Mouse (Mus musculus) forebrain, embryonic 16.5 days (tissue): ENCODE results near the gene Rsrc2. TPM values are rescaled to one million over a fixed set of nuclear protein-coding genes. Genes with fewer than 3 reads are reported as not detected.
A peak's percentile ranks its signal among the peaks of the same experiment; 100 is the strongest.
"Not testable (repeated sequence)": the region's sequence is repeated elsewhere in the genome, so short reads cannot be mapped to it uniquely, and the experiment has no call there.

Experiments
- ATAC-seq: fragments of 200-750 bp; cut with Nextera tagmentation; 2 replicates; pipeline ENCODE4 v1.8.0; 2017; ENCODE audit warnings: mild to moderate bottlenecking, moderate library complexity
- H3K27ac ChIP-seq: fragments of 300-500 bp; sonication (generic); 2 replicates; pipeline ENCODE4 v1.5.1; 2014; ENCODE audit warnings: low read length, control low read depth
- H3K27me3 ChIP-seq: fragments of 300-500 bp; sonication (generic); replicated peaks from 2 replicates; pipeline ENCODE4 v1.6.1; 2014; ENCODE audit warnings: low read length; ENCODE audit not compliant: control insufficient read depth, insufficient read depth
- H3K36me3 ChIP-seq: fragments of 300-500 bp; sonication (generic); 2 replicates; pipeline ENCODE4 v1.6.1; 2014; ENCODE audit not compliant: control insufficient read depth, insufficient read depth
- H3K4me1 ChIP-seq: fragments of 300-500 bp; sonication (generic); replicated peaks from 2 replicates; pipeline ENCODE4 v1.6.1; 2014; ENCODE audit warnings: low read length; ENCODE audit not compliant: control insufficient read depth, insufficient read depth
- H3K4me2 ChIP-seq: fragments of 300-500 bp; sonication (generic); 2 replicates; pipeline ENCODE4 v1.6.1; 2014; ENCODE audit warnings: mild to moderate bottlenecking, low read length, control low read depth
- H3K4me3 ChIP-seq: fragments of 300-500 bp; sonication (generic); replicated peaks from 2 replicates; pipeline ENCODE4 v1.5.1; 2014; ENCODE audit warnings: mild to moderate bottlenecking, low read length, control low read depth
- H3K9ac ChIP-seq: fragments of 300-500 bp; sonication (generic); replicated peaks from 2 replicates; pipeline ENCODE4 v1.6.1; 2014; ENCODE audit warnings: low read depth, low read length, control low read depth
- H3K9me3 ChIP-seq: fragments of 300-500 bp; sonication (generic); 2 replicates; pipeline ENCODE4 v1.6.1; 2016; ENCODE audit warnings: low read length; ENCODE audit not compliant: control insufficient read depth
- WGBS: fragments of 180-500 bp; shearing (Covaris S2); extraction: QIAGEN DNeasy Blood & Tissue Kit; methylation state at CpG from one replicate; pipeline ENCODE4 v1.1.7; 2014; 5-methylcytosine and 5-hydroxymethylcytosine counted together
- polyA plus RNA-seq: library from polyadenylated mRNA; unstranded; fragments of >200 nt; fragmentation: Nextera tagmentation; extraction: Ambion mirVana; gene quantifications from 2 replicates; pipeline ENCODE4 v1.2.1, GENCODE M21; 2015

Rsrc2 gene
- polyA plus RNA-seq, 1 experiment from 2014 or later: 145 TPM

- Histone ChIP-seq H3K4me3 (peak overlapping the region; percentile 94), H3K9ac (peak overlapping the region; percentile 24), H3K36me3 (peaks cover 14% of the 10 kb centered on the region), H3K27me3 (no peaks in the 10 kb centered on the region), H3K27ac (no peak overlapping the region), H3K4me2 (peak overlapping the region; percentile 72), H3K4me1 (peaks cover 22% of the 10 kb centered on the region), H3K9me3 (no peaks in the 10 kb centered on the region)
- no peak for ATAC-seq
- WGBS: 13% methylated on average over 7 of the region's 7 CpGs
These were observed 1.6 kb downstream of the Rsrc2 start for GRCm38 (mm10) chr5:123747604-123748003.

GRCm38 (mm10) chr5:123746253-123746652, 3.0 kb downstream of the Rsrc2 start:
- Histone ChIP-seq H3K36me3 (peaks cover 16% of the 10 kb centered on the region), H3K27ac (no peak overlapping the region), H3K4me2 (peak overlapping the region; percentile 20), H3K9ac (no peak overlapping the region), H3K4me1 (peaks cover 22% of the 10 kb centered on the region), H3K4me3 (0 out of 2 replicates have a peak overlapping the region, but pooled peaks have one; percentile 2), H3K27me3 (no peaks in the 10 kb centered on the region), H3K9me3 (no peaks in the 10 kb centered on the region)
- ATAC-seq: no peak

GRCm38 (mm10) chr5:123744358-123744757, 4.9 kb downstream of the Rsrc2 start:
- no peak for ATAC-seq
- Histone ChIP-seq H3K27me3 (no peaks in the 10 kb centered on the region), H3K9me3 (no peaks in the 10 kb centered on the region), H3K36me3 (peaks cover 23% of the 10 kb centered on the region), H3K27ac (no peak overlapping the region), H3K4me1 (peaks cover 15% of the 10 kb centered on the region), H3K4me3 (no peak overlapping the region), H3K9ac (no peak overlapping the region), H3K4me2 (no peak overlapping the region)
- WGBS: 85% methylated on average over 2 of the region's 2 CpGs

GRCm38 (mm10) chr5:123730981-123731380, 18.2 kb downstream of the Rsrc2 start:
- Histone ChIP-seq H3K4me1 (no peaks in the 10 kb centered on the region), H3K9me3 (no peaks in the 10 kb centered on the region)
- 93% methylated on average over 2 of the region's 2 CpGs for WGBS

GRCm38 (mm10) chr5:123723816-123724215, 25.4 kb downstream of the Rsrc2 start:
- WGBS: 86% methylated on average over 7 of the region's 7 CpGs
- not testable (repeated sequence) for H3K27me3 ChIP-seq, H3K27ac ChIP-seq, H3K9me3 ChIP-seq, H3K4me2 ChIP-seq, H3K9ac ChIP-seq, H3K4me3 ChIP-seq, ATAC-seq
- Histone ChIP-seq H3K36me3 (peaks cover 11% of the 10 kb centered on the region), H3K4me1 (peaks cover 10% of the 10 kb centered on the region)

More at GRCm38 (mm10) chr5:123730981-123731380, 18.2 kb downstream of the Rsrc2 start:
- H3K27ac ChIP-seq: no peak overlapping the region
- no peak overlapping the region for H3K4me2 ChIP-seq
- H3K4me3 ChIP-seq: no peak overlapping the region
- no peak overlapping the region for H3K9ac ChIP-seq
- no peak for ATAC-seq
- peaks cover 57% of the 10 kb centered on the region for H3K36me3 ChIP-seq
- no peaks in the 10 kb centered on the region for H3K27me3 ChIP-seq

GRCm38 (mm10) chr5:123720328-123721311, 28.6 kb downstream of the Rsrc2 start, which contains the start of gene Zcchc8:
Gene Zcchc8, minus strand, starts transcription at chr5:123721100.
- Histone ChIP-seq H3K4me1 (peaks cover 27% of the 10 kb centered on the region), H3K9me3 (no peaks in the 10 kb centered on the region), H3K4me2 (peak within 1 kb of the TSS; percentile 91), H3K9ac (peak within 1 kb of the TSS; percentile 76), H3K27me3 (no peaks in the 10 kb centered on the region), H3K4me3 (peak within 1 kb of the TSS; percentile 94), H3K36me3 (peaks cover 9% of the 10 kb centered on the region; the same call in 1 of the 2 replicates), H3K27ac (peak within 1 kb of the TSS; percentile 91)
- under 1% methylated on average over 83 of the region's 83 CpGs for whole genome bisulfite sequencing
- ATAC-seq: peak; percentile 100

GRCm38 (mm10) chr5:123714622-123715021, 34.6 kb downstream of the Rsrc2 start:
- 90% methylated on average over 4 of the region's 4 CpGs for WGBS

GRCm38 (mm10) chr5:123713782-123714181, 35.4 kb downstream of the Rsrc2 start:
- Histone ChIP-seq H3K9ac (no peak overlapping the region), H3K4me1 (peaks cover 16% of the 10 kb centered on the region), H3K4me3 (no peak overlapping the region), H3K36me3 (peaks cover 41% of the 10 kb centered on the region), H3K27ac (no peak overlapping the region), H3K27me3 (no peaks in the 10 kb centered on the region), H3K4me2 (no peak overlapping the region), H3K9me3 (no peaks in the 10 kb centered on the region)
- WGBS: 95% methylated on average over 6 of the region's 6 CpGs
- ATAC-seq: no peak

More at GRCm38 (mm10) chr5:123714622-123715021, 34.6 kb downstream of the Rsrc2 start:
- Histone ChIP-seq H3K4me2 (no peak overlapping the region), H3K4me1 (peaks cover 24% of the 10 kb centered on the region), H3K9me3 (no peaks in the 10 kb centered on the region), H3K27me3 (no peaks in the 10 kb centered on the region), H3K27ac (no peak overlapping the region), H3K9ac (no peak overlapping the region), H3K4me3 (no peak overlapping the region), H3K36me3 (peaks cover 41% of the 10 kb centered on the region)
- ATAC-seq: no peak

- Histone ChIP-seq H3K4me2 (no peak overlapping the region), H3K36me3 (peaks cover 51% of the 10 kb centered on the region), H3K27me3 (no peaks in the 10 kb centered on the region), H3K9me3 (no peaks in the 10 kb centered on the region), H3K4me1 (no peaks in the 10 kb centered on the region), H3K9ac (no peak overlapping the region), H3K4me3 (no peak overlapping the region), H3K27ac (no peak overlapping the region)
- WGBS: 77% methylated on average over 4 of the region's 4 CpGs
- no peak for ATAC-seq
These were observed 39.6 kb downstream of the Rsrc2 start for GRCm38 (mm10) chr5:123709571-123709970.
